Mouse (Mus musculus) heart, postnatal 25 days (tissue): Measurements from ENCODE around the gene Tmem215. TPM values are rescaled to one million over a fixed set of nuclear protein-coding genes. Genes with fewer than 3 reads are reported as not detected.

Experiments
- total RNA-seq, 2 experiments: library from RNA; stranded (reverse); gene quantifications; 2 replicates each; pipeline ENCODE4 v1.2.3; 2021

The Tmem215 gene
- total RNA-seq, 2 experiments from 2014 or later, result not detected

Other genes with a start within 250 kb of the Tmem215 start
- gene Ddx58, start 232.4 kb upstream of the Tmem215 start, total RNA-seq, result 1 to 10 TPM; 7.8 to 7.9 TPM
- 10 to 100 TPM; 39.4 to 41.1 TPM for gene Smim27, start 202.6 kb upstream of the Tmem215 start, total RNA-seq
- gene Topors, start 202.3 kb upstream of the Tmem215 start, total RNA-seq, result 10 to 100 TPM; 10.1 to 11.5 TPM
- 100 to 1,000 TPM; 524 to 552 TPM for gene Ndufb6, start 192.8 kb upstream of the Tmem215 start, total RNA-seq
- 10 to 100 TPM; 14.0 to 15.2 TPM for gene Aptx, start 231.0 kb downstream of the Tmem215 start, total RNA-seq
- 100 to 1,000 TPM in 1 of 2 experiments, 10 to 100 TPM in 1; 62.4 to 109 TPM for gene Dnaja1, start 250.0 kb downstream of the Tmem215 start, total RNA-seq